Mouse (Mus musculus) embryonic facial prominence, embryonic 11.5 days (tissue): ENCODE measurements around the gene March4. TPM values are rescaled to one million over a fixed set of nuclear protein-coding genes. Genes with fewer than 3 reads are reported as not detected.
A peak's percentile ranks its signal among the peaks of the same experiment; 100 is the strongest.

Experiments used
- ATAC-seq: fragments of 200-750 bp; cut with Nextera tagmentation; replicated peaks from 2 replicates; pipeline ENCODE4 v1.8.0; 2017; ENCODE audit warnings: low read depth; ENCODE audit not compliant: insufficient number of reproducible peaks, low FRiP score, low TSS enrichment
- DNase-seq: peaks from one replicate; pipeline ENCODE4 v3.0.0-alpha.2; 2015; ENCODE audit warnings: low spot score
- H3K27ac ChIP-seq: fragments of 300-500 bp; sonication (generic); replicated peaks from 2 replicates; pipeline ENCODE4 v1.5.1; 2014; ENCODE audit warnings: mild to moderate bottlenecking, low read depth, low read length, control low read depth
- H3K27me3 ChIP-seq: fragments of 300-500 bp; sonication (generic); 2 replicates; pipeline ENCODE4 v1.6.1; 2014; ENCODE audit warnings: mild to moderate bottlenecking, low read length, moderate library complexity, mixed read lengths; ENCODE audit not compliant: control insufficient read depth, insufficient read depth
- H3K36me3 ChIP-seq: fragments of 300-500 bp; sonication (generic); replicated peaks from 2 replicates; pipeline ENCODE4 v1.6.1; 2014; ENCODE audit warnings: low read depth, mild to moderate bottlenecking, low read length, moderate library complexity, mixed read lengths; ENCODE audit not compliant: control insufficient read depth, insufficient read depth
- H3K4me1 ChIP-seq: fragments of 300-500 bp; sonication (generic); 2 replicates; pipeline ENCODE4 v1.6.1; 2014; ENCODE audit warnings: low read length, mixed read lengths; ENCODE audit not compliant: control insufficient read depth, insufficient read depth
- H3K4me2 ChIP-seq: fragments of 300-500 bp; sonication (generic); 2 replicates; pipeline ENCODE4 v1.6.1; 2014; ENCODE audit warnings: low read depth, mild to moderate bottlenecking, control low read depth, low read length, moderate library complexity
- H3K4me3 ChIP-seq: fragments of 300-500 bp; sonication (generic); 2 replicates; pipeline ENCODE4 v1.5.1; 2014; ENCODE audit warnings: low read depth, low read length, control low read depth
- H3K9ac ChIP-seq: fragments of 300-500 bp; sonication (generic); replicated peaks from 2 replicates; pipeline ENCODE4 v1.6.1; 2014; ENCODE audit warnings: mild to moderate bottlenecking, control low read depth, low read length
- H3K9me3 ChIP-seq: fragments of 300-500 bp; sonication (generic); replicated peaks from 2 replicates; pipeline ENCODE4 v1.6.1; 2016; ENCODE audit warnings: mild to moderate bottlenecking, low read length, inconsistent platforms, mixed read lengths; ENCODE audit not compliant: control insufficient read depth
- WGBS: fragments of 180-500 bp; shearing (Covaris S2); extraction: QIAGEN DNeasy Blood & Tissue Kit; methylation state at CpG from one replicate; pipeline ENCODE4 v1.1.7; 2014; 5-methylcytosine and 5-hydroxymethylcytosine counted together
- polyA plus RNA-seq: library from polyadenylated mRNA; unstranded; fragments of >200 nt; fragmentation: Nextera tagmentation; extraction: Ambion mirVana; gene quantifications from 2 replicates; pipeline ENCODE4 v1.2.1, GENCODE M21; 2014

Gene March4
- polyA plus RNA-seq, 1 experiment from 2014 or later, result not detected

DNA sequence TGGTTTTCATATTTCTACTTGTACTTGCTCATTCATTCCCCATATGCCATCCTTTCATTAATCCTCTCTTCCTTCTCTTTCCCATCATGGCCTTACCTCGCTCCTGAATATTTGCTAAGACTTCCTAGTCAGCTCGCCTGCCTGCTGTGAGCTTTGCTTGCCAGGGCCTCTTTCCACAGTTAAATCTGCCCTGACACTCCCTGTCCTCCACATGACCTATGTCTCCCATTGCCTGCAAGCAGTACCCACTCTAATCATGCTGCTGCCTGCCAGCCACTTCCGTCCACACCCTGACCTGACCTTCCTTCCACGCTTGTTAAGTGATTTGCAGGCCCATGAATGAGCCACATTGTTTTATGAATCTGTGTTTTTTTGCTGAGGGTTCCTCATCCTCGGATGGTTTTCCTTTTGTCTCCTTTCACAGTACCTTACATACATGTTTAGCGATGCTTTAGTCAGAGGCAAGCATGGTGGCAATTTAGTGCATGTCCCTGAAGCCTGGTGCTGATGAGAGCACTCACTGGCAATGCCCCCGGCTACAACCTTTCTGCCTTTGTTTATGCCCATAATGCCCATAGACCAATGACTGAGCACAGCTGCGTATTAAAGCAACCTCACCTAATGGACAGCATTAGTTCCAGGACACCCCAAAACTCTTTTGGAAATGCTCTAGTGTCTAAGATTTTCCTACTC lies 122.0 kb downstream of the March4 start:
- no peak overlapping the region for H3K4me3 ChIP-seq
- no peak overlapping the region for H3K4me2 ChIP-seq
- DNase-seq (peak; percentile 26), ATAC-seq (0 out of 2 replicates have a peak, but pooled peaks have one; percentile 48)
- 31% methylated on average over 8 of the region's 8 CpGs for WGBS
- no peaks in the 10 kb centered on the region for H3K9me3 ChIP-seq
- H3K9ac ChIP-seq, result no peak overlapping the region
- no peak overlapping the region; the same call in 1 of the 2 replicates for H3K27ac ChIP-seq
- no peaks in the 10 kb centered on the region for H3K27me3 ChIP-seq
- no peaks in the 10 kb centered on the region; the same call in 1 of the 2 replicates for H3K4me1 ChIP-seq
- H3K36me3 ChIP-seq, result no peaks in the 10 kb centered on the region

DNA sequence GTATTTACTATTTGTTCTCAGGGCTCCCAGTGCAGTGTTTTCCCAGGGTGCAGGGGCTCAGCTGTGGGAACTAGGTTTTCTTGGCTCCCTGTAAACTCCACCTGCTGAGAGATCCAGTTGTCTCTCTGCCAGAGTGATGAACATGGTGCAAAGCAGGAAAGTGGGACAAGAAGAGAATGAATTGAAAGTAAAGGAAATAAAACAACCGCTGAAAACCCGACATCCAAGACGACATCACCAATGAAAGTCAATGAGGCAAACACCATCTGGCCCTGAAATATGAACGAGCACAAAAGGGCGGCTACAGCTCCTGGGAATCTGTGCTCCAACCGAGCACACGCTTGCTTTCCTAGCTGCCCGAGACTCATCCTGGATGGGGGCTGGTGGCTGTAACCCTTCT lies 122.6 kb downstream of the March4 start:
- 56% methylated on average over 8 of the region's 8 CpGs for WGBS
- Histone ChIP-seq H3K27me3 (no peaks in the 10 kb centered on the region), H3K36me3 (no peaks in the 10 kb centered on the region), H3K4me3 (no peak overlapping the region), H3K4me2 (no peak overlapping the region), H3K9me3 (no peaks in the 10 kb centered on the region), H3K4me1 (no peaks in the 10 kb centered on the region; the same call in 1 of the 2 replicates), H3K9ac (no peak overlapping the region), H3K27ac (no peak overlapping the region)
- DNase-seq, result no peak
- no peak for ATAC-seq

DNA sequence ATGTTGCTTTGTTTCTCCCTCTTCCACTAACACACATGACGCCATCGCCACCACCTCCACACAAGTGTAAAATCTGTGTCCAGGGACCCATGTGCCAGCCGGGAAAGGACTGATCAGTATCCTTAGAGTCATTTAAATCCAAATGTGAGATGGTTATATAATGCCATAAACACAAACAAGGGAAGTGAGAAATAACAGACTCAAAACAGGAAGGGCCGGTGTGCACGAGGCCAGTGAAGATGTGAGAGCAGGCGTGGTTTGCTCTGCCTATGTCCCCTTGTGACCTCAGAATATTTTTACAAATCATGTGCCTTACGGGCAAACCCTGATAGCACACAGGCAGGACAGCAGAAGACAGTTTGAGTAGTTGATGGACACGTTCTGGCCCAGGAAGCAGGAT lies 123.5 kb downstream of the March4 start:
- no peak for DNase-seq
- Histone ChIP-seq H3K36me3 (no peaks in the 10 kb centered on the region), H3K27ac (no peak overlapping the region), H3K27me3 (no peaks in the 10 kb centered on the region), H3K9ac (no peak overlapping the region), H3K4me1 (no peaks in the 10 kb centered on the region; the same call in 1 of the 2 replicates), H3K4me3 (no peak overlapping the region), H3K9me3 (no peaks in the 10 kb centered on the region), H3K4me2 (no peak overlapping the region)
- ATAC-seq, result no peak
- WGBS, result 87% methylated on average over 8 of the region's 8 CpGs

DNA sequence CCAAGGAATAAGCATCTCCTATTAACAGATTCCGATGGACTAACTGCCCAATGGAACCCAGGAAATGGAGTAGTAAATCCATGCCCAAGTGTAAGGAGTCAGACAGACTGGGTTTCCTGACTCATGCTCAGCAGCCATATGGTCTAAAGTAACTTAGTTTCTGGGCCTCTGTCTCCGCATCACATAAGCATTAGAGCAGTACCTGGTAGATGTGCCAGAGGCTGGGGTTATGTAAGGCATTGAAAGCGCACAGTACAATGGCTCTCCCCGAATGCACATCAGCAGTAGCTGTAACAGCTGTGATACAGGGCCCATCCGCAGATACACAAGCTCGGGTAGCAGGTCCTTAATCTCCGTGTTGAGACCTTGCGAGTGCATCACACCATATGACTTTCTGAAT lies 125.6 kb downstream of the March4 start:
- no peaks in the 10 kb centered on the region; the same call in 1 of the 2 replicates for H3K4me1 ChIP-seq
- H3K9me3 ChIP-seq, result no peaks in the 10 kb centered on the region
- H3K4me2 ChIP-seq, result no peak overlapping the region
- H3K27me3 ChIP-seq, result no peaks in the 10 kb centered on the region
- H3K36me3 ChIP-seq, result no peaks in the 10 kb centered on the region
- H3K9ac ChIP-seq, result no peak overlapping the region
- no peak overlapping the region for H3K27ac ChIP-seq
- H3K4me3 ChIP-seq, result no peak overlapping the region
- no peak for DNase-seq
- WGBS, result 92% methylated on average over 8 of the region's 8 CpGs
- ATAC-seq, result no peak

DNA sequence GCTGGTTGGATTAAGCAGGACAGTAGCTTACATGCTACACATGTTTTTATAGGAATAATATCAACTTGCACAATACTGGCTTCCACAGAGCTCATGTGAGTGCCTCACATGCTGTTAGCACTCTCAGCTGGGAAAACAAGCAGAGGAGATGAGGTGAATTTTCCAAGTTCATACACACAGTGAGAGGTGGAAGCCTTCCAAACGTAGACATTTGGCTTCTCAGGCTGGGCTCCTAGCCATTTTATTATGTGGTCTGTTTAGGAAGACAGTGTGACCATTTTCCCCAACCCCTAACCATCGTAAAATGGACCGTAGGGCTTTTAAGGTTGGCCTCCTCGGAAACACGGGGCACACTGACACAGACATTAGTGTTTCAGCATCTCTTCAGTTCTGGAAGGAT lies 126.8 kb downstream of the March4 start:
- H3K4me1 ChIP-seq, result no peaks in the 10 kb centered on the region; the same call in 1 of the 2 replicates
- ATAC-seq (no peak), DNase-seq (no peak)
- no peak overlapping the region for H3K4me2 ChIP-seq
- no peak overlapping the region for H3K9ac ChIP-seq
- no peaks in the 10 kb centered on the region for H3K27me3 ChIP-seq
- H3K9me3 ChIP-seq, result no peaks in the 10 kb centered on the region
- H3K4me3 ChIP-seq, result no peak overlapping the region
- 83% methylated on average over 5 of the region's 5 CpGs for WGBS
- no peaks in the 10 kb centered on the region for H3K36me3 ChIP-seq
- no peak overlapping the region for H3K27ac ChIP-seq

DNA sequence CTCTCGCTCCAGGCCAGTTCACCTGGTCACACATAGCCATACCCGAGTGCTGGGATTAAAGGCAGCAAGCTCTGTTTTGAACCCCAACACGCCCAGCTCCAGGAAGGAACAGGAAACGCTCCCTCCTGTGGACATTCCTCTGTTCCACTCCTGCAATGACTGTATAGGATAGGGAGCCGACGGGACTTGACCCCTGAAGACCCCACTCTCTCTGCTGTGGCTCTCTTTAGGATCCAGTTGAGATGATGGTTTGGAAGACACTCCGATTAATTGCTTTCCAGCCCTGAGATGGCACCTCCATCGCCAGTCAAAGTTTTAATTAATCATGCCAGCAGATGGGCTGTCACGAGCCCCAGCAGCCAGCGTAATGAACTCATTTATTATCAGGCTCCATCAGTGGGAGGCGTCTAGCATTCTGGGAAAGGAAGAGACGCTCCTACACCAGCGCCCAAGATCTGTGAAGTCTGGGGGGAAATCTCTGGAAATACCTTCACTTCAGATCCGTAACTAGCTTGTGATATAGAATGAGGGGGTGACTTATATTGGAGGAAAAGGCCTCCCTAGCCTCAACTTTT lies 130.1 kb downstream of the March4 start:
- no peaks in the 10 kb centered on the region for H3K36me3 ChIP-seq
- no peak for DNase-seq
- no peaks in the 10 kb centered on the region for H3K27me3 ChIP-seq
- no peaks in the 10 kb centered on the region for H3K4me1 ChIP-seq
- no peak overlapping the region for H3K27ac ChIP-seq
- WGBS, result 81% methylated on average over 14 of the region's 14 CpGs
- H3K9ac ChIP-seq, result no peak overlapping the region
- H3K4me3 ChIP-seq, result no peak overlapping the region
- ATAC-seq, result no peak
- no peaks in the 10 kb centered on the region for H3K9me3 ChIP-seq
- no peak overlapping the region for H3K4me2 ChIP-seq

DNA sequence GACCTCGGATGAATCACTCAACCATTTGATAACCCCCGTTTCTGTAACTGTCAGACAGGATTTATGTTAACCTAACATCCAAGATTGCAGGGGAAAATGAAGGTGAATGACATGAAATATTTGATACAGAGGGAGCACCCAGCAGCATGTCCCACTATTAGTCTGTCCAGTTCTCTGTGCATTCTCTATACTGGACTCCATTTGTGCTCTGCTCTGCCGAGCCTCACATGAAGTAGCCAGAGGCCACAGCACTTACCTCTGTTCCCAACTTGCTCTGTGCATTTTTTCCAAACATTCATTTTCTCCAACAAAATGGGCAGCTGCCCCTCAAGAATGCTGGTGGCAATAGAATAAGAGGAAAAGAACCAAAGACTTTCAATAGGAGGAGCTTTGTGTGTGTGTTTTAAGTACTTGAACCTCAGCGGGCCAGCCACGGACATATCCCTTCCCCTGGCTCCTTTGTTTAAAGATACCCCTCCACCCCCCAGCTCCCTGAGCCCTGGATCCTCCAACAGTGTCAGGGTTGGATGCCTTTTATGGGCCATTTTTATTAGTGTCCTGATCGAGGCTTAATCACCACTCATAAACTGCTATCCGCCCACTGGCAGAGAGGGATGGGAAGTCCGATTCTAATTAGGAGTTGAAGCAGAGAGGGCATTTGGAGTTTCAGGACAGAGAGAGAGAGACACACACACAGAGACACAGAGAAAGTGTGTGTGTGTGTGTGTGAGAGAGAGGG lies 135.2 kb downstream of the March4 start:
- Histone ChIP-seq H3K9me3 (no peaks in the 10 kb centered on the region), H3K4me3 (no peak overlapping the region), H3K4me1 (no peaks in the 10 kb centered on the region), H3K27ac (no peak overlapping the region), H3K36me3 (no peaks in the 10 kb centered on the region; the same call in 1 of the 2 replicates), H3K27me3 (no peaks in the 10 kb centered on the region), H3K9ac (no peak overlapping the region), H3K4me2 (no peak overlapping the region)
- ATAC-seq (no peak), DNase-seq (no peak)
- WGBS, result 80% methylated on average over 8 of the region's 8 CpGs

DNA sequence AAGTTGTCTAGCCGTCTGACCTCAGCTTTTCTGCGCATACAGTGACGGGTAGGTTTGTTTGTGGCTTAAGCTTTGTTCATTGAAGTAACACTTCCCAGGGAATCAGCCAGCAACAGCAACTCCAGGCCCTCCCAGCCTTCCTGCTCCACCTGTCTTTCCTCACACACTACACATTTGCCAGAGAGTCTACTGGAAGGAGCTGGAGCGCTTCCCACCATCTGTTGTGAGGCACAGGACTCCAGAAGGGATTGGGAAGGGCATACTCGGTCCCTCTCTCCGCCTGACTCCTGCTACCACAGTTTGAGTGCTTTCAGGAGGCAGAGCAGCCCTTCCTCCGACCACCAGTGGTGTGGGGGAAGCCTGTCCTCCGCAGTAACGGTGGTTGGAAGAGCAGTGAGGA lies 136.1 kb downstream of the March4 start:
- H3K4me3 ChIP-seq, result no peak overlapping the region
- H3K9ac ChIP-seq, result no peak overlapping the region
- DNase-seq (no peak), ATAC-seq (no peak)
- no peak overlapping the region for H3K4me2 ChIP-seq
- WGBS, result 84% methylated on average over 9 of the region's 9 CpGs
- no peaks in the 10 kb centered on the region for H3K9me3 ChIP-seq
- no peaks in the 10 kb centered on the region; the same call in 1 of the 2 replicates for H3K36me3 ChIP-seq
- H3K27ac ChIP-seq, result no peak overlapping the region
- H3K27me3 ChIP-seq, result no peaks in the 10 kb centered on the region
- H3K4me1 ChIP-seq, result no peaks in the 10 kb centered on the region
